Mouse (Mus musculus) C2C12 (cell line): ENCODE measurements around the gene Nnat. TPM values are rescaled to one million over a fixed set of nuclear protein-coding genes. Genes with fewer than 3 reads are reported as not detected.

ENCODE experiments used
- H3K27me3 ChIP-seq: one replicate; pipeline ENCODE4 v1.6.1; 2011; ENCODE audit not compliant: control insufficient read depth, insufficient read depth, insufficient read length
- H3K36me3 ChIP-seq: one replicate; pipeline ENCODE4 v1.6.1; 2011; ENCODE audit not compliant: control insufficient read depth, insufficient read depth
- H3K4me3 ChIP-seq: one replicate; pipeline ENCODE4 v1.5.1; 2011; ENCODE audit warnings: mild to moderate bottlenecking, control low read depth; ENCODE audit not compliant: poor library complexity, insufficient read depth, severe bottlenecking
- H3K79me2 ChIP-seq: one replicate; pipeline ENCODE4 v1.6.1; 2011; ENCODE audit not compliant: control insufficient read depth, insufficient read depth
- H3K79me3 ChIP-seq: one replicate; pipeline ENCODE4 v1.6.1; 2011; ENCODE audit warnings: low read depth, control low read depth
- H3ac ChIP-seq: one replicate; pipeline ENCODE3; 2011; ENCODE audit warnings: low read depth; ENCODE audit not compliant: control insufficient read depth, insufficient read length
- CEBPB ChIP-seq: IDR thresholded peaks from one replicate; pipeline ENCODE4 v1.6.1; 2011; ENCODE audit warnings: low read depth, mild to moderate bottlenecking, control low read depth, moderate library complexity
- CTCF ChIP-seq: IDR thresholded peaks from one replicate; pipeline ENCODE4 v1.5.1; 2011; ENCODE audit not compliant: control insufficient read depth, insufficient read depth, insufficient read length
- FOSL1 ChIP-seq: IDR thresholded peaks from one replicate; pipeline ENCODE4 v1.8.0; 2011; ENCODE audit warnings: mild to moderate bottlenecking, low read length; ENCODE audit not compliant: poor library complexity, insufficient read depth, severe bottlenecking
- MAX ChIP-seq: IDR thresholded peaks from one replicate; pipeline ENCODE4 v1.6.1; 2011; ENCODE audit warnings: mild to moderate bottlenecking, control low read depth
- MYOD1 ChIP-seq: IDR thresholded peaks from one replicate; pipeline ENCODE4 v1.6.1; 2011; ENCODE audit warnings: low read depth; ENCODE audit not compliant: control insufficient read depth, insufficient read length
- MYOG ChIP-seq: IDR thresholded peaks from one replicate; pipeline ENCODE4 v1.6.1; 2011; ENCODE audit not compliant: control insufficient read depth, insufficient read length; ENCODE audit errors: extremely low read depth
- USF1 ChIP-seq: IDR thresholded peaks from one replicate; pipeline ENCODE4 v1.6.1; 2011; ENCODE audit warnings: low read depth, mild to moderate bottlenecking, control low read depth, moderate library complexity
- polyA plus RNA-seq: library from polyadenylated mRNA; unstranded; fragments of >200 nt; fragmentation: generic; extraction: Trizol; gene quantifications from one replicate; pipeline ENCODE4 v1.2.1, GENCODE M21; 2012; ENCODE audit warnings: missing spikeins

Nnat gene
- polyA plus RNA-seq, 1 experiment: 1.3 TPM

GRCm38 (mm10) chr2:157519452-157519851, 40.4 kb upstream of the Nnat start:
- no peak overlapping the region for H3ac ChIP-seq
- H3K4me3 ChIP-seq: no peak overlapping the region

DNA sequence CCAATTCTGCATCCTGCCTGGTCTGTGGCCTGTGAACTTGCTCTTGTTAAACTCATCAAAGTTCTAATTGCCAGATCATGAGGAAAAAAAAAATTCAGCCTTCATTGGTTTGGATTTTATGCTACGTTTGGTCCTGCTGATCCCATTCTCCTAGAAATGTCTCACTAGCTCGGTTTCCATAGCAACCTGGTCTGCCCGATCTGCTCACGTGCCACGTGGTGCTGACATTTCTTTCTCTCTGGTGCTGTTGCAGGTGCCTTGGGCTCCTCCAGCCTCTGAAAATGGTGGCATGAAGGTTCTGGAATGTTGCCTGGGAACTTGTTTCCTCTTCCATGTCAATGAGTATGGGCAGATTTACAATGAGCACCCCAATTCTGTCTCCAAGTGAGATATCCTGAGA, 39.4 kb upstream of the Nnat start:
- no peaks in the 10 kb centered on the region for H3K79me2 ChIP-seq
- no peak overlapping the region for H3K4me3 ChIP-seq
- H3K27me3 ChIP-seq: peaks cover 68% of the 10 kb centered on the region
- H3K36me3 ChIP-seq: no peaks in the 10 kb centered on the region
- H3ac ChIP-seq: no peak overlapping the region
- TF ChIP-seq CEBPB: no peak
- no peak for TF ChIP-seq FOSL1
- TF ChIP-seq MYOD1: no peak
- no peak for TF ChIP-seq MAX
- TF ChIP-seq MYOG: no peak
- TF ChIP-seq CTCF: no peak
- TF ChIP-seq USF1: no peak
- H3K79me3 ChIP-seq: no peaks in the 10 kb centered on the region

More at GRCm38 (mm10) chr2:157519452-157519851, 40.4 kb upstream of the Nnat start:
- Histone ChIP-seq H3K79me2 (no peaks in the 10 kb centered on the region), H3K79me3 (no peaks in the 10 kb centered on the region), H3K27me3 (peaks cover 74% of the 10 kb centered on the region), H3K36me3 (no peaks in the 10 kb centered on the region)
- TF ChIP-seq CEBPB: no peak
- TF ChIP-seq CTCF: no peak
- TF ChIP-seq MAX: no peak
- TF ChIP-seq USF1: no peak
- TF ChIP-seq FOSL1: no peak
- no peak for TF ChIP-seq MYOD1
- no peak for TF ChIP-seq MYOG

- Histone ChIP-seq H3K36me3 (no peaks in the 10 kb centered on the region), H3ac (no peak overlapping the region), H3K4me3 (no peak overlapping the region), H3K79me3 (no peaks in the 10 kb centered on the region), H3K79me2 (no peaks in the 10 kb centered on the region), H3K27me3 (peaks cover 66% of the 10 kb centered on the region)
- TF ChIP-seq MYOD1 (no peak), MAX (no peak), FOSL1 (no peak), MYOG (no peak), USF1 (no peak), CEBPB (no peak), CTCF (no peak)
These were observed 37.3 kb upstream of the Nnat start for GRCm38 (mm10) chr2:157522556-157522955.

- peaks cover 44% of the 10 kb centered on the region for H3K27me3 ChIP-seq
- no peak overlapping the region for H3ac ChIP-seq
- no peaks in the 10 kb centered on the region for H3K79me2 ChIP-seq
- H3K4me3 ChIP-seq: no peak overlapping the region
- H3K79me3 ChIP-seq: no peaks in the 10 kb centered on the region
- H3K36me3 ChIP-seq: no peaks in the 10 kb centered on the region
- no peak for TF ChIP-seq USF1
These were observed 29.6 kb upstream of the Nnat start for GRCm38 (mm10) chr2:157530056-157530955.

DNA sequence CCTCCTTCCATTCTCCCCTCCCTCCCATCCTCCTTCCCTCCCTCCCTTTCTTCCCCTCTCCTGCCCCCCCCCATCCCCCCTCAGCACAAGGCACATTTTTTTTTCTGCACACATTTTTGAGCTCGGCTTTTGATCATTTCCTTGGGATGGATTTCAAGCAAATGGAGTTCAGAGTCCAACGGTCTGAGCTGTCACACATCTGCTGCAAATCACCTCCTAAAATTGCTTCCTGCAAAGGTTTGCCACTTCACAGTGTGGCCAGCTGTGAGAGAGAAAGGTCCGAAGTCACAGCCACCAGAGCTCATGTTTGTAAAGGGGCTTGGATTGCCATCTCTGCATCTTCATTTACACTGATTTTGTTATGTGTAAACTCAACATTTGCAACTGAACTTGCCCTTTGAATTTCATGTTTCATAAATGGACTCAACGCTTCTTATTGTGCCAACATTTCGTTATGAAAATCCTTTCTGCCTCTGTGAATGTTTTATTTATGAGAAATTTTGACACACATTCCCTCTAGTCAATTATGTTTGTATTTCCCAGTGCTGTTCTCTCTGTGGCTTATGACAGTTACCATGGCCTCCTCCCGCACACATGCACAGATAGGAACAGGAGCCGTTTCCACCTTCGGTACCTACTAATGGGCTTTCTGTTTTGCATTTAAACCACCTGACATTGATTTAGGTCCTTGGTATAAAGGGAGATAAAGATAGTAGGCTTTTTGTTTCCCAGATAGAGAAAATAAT, 28.0 kb upstream of the Nnat start:
- Histone ChIP-seq H3K36me3 (no peaks in the 10 kb centered on the region), H3ac (no peak overlapping the region), H3K79me3 (no peaks in the 10 kb centered on the region), H3K4me3 (no peak overlapping the region), H3K79me2 (no peaks in the 10 kb centered on the region), H3K27me3 (peaks cover 30% of the 10 kb centered on the region)
- TF ChIP-seq USF1: no peak
- no peak for TF ChIP-seq FOSL1
- no peak for TF ChIP-seq MYOG
- no peak for TF ChIP-seq CEBPB
- no peak for TF ChIP-seq MYOD1
- TF ChIP-seq CTCF: no peak
- TF ChIP-seq MAX: no peak
